Mouse (Mus musculus) cerebellum, postnatal 36 days (tissue): ENCODE measurements around the gene Serac1.
"Not testable (repeated sequence)": the region's sequence is repeated elsewhere in the genome, so short reads cannot be mapped to it uniquely, and the experiment has no call there.

Experiments used
- DNase-seq, 2 experiments: peaks; one replicate each; pipeline ENCODE4 v3.0.0; 2021 to 2022; ENCODE audit warnings: mixed read lengths in 2 of 2

Serac1 gene

GRCm38 (mm10) chr17:6063532-6063931, 16.0 kb downstream of the Serac1 start:
- no peak for DNase-seq

- DNase-seq: no peak
These were observed 16.7 kb downstream of the Serac1 start for GRCm38 (mm10) chr17:6062793-6063192.

GRCm38 (mm10) chr17:6054934-6055355, 24.6 kb downstream of the Serac1 start:
- DNase-seq: peak in 1 of 2 experiments; percentile 40

- DNase-seq: no peak
These were observed 26.7 kb downstream of the Serac1 start for GRCm38 (mm10) chr17:6052801-6053200.

GRCm38 (mm10) chr17:6037507-6037906, 42.0 kb downstream of the Serac1 start:
- no peak for DNase-seq

- no peak for DNase-seq
These were observed 42.7 kb downstream of the Serac1 start for GRCm38 (mm10) chr17:6036872-6037271.

- no peak for DNase-seq
These were observed 43.1 kb downstream of the Serac1 start for GRCm38 (mm10) chr17:6036458-6036857.

- no peak for DNase-seq
These were observed 43.9 kb downstream of the Serac1 start for GRCm38 (mm10) chr17:6035661-6036060.

- DNase-seq: no peak
These were observed 53.7 kb downstream of the Serac1 start for GRCm38 (mm10) chr17:6025831-6026230.

- DNase-seq: not testable (repeated sequence)
These were observed 58.2 kb downstream of the Serac1 start for GRCm38 (mm10) chr17:6021374-6021789.

- no peak for DNase-seq
These were observed 58.9 kb downstream of the Serac1 start for GRCm38 (mm10) chr17:6020636-6021035.

- DNase-seq: peak; percentile 59 to 62
These were observed 59.8 kb downstream of the Serac1 start for GRCm38 (mm10) chr17:6019776-6020175.

- DNase-seq: no peak
These were observed 61.2 kb downstream of the Serac1 start for GRCm38 (mm10) chr17:6018348-6018747.

GRCm38 (mm10) chr17:6017268-6017667, 62.3 kb downstream of the Serac1 start:
- DNase-seq: no peak

GRCm38 (mm10) chr17:6016213-6016780, 63.2 kb downstream of the Serac1 start:
- no peak for DNase-seq

GRCm38 (mm10) chr17:6014985-6015384, 64.6 kb downstream of the Serac1 start:
- DNase-seq: no peak

GRCm38 (mm10) chr17:6013079-6013478, 66.5 kb downstream of the Serac1 start:
- DNase-seq: no peak

- no peak for DNase-seq
These were observed 69.9 kb downstream of the Serac1 start for GRCm38 (mm10) chr17:6009606-6010005.

- DNase-seq: no peak
These were observed 71.0 kb downstream of the Serac1 start for GRCm38 (mm10) chr17:6008590-6008989.

GRCm38 (mm10) chr17:6007902-6008301, 71.6 kb downstream of the Serac1 start:
- DNase-seq: no peak

- no peak for DNase-seq
These were observed 72.3 kb downstream of the Serac1 start for GRCm38 (mm10) chr17:6007101-6007780.

- no peak for DNase-seq
These were observed 73.7 kb downstream of the Serac1 start for GRCm38 (mm10) chr17:6005638-6006471.

- no peak for DNase-seq
These were observed 74.3 kb downstream of the Serac1 start for GRCm38 (mm10) chr17:6005246-6005637.

GRCm38 (mm10) chr17:6003661-6004060, 75.9 kb downstream of the Serac1 start:
- DNase-seq: no peak
